Mouse (Mus musculus) CH12.LX (cell line): ENCODE measurements around the gene Pafah1b3. TPM values are rescaled to one million over a fixed set of nuclear protein-coding genes. Genes with fewer than 3 reads are reported as not detected.

Source experiments
- DNase-seq: peaks from one replicate; pipeline ENCODE4 v3.0.0-alpha.2; 2013; ENCODE audit errors: extremely low read depth
- H3K27ac ChIP-seq: 2 replicates; pipeline ENCODE4 v1.5.1; 2012; ENCODE audit warnings: low read depth, mild to moderate bottlenecking, control low read depth, moderate library complexity; ENCODE audit not compliant: insufficient read depth
- H3K27me3 ChIP-seq: replicated peaks from 2 replicates; pipeline ENCODE3; 2012; ENCODE audit warnings: inconsistent platforms
- H3K36me3 ChIP-seq, 2 experiments: replicated peaks in 1 of 2; 2 replicates each; pipeline versions ENCODE3 to v1.6.1; 2012; ENCODE audit warnings: inconsistent platforms in 1 of 2, low read length in 1 of 2, mild to moderate bottlenecking in 1 of 2, mixed read lengths in 1 of 2, moderate library complexity in 1 of 2; ENCODE audit not compliant: control insufficient read depth in 1 of 2, insufficient read depth in 1 of 2
- H3K4me1 ChIP-seq, 2 experiments: 2 replicates each; pipeline ENCODE4 v1.6.1; 2012; ENCODE audit warnings: inconsistent platforms in 1 of 2, moderate library complexity in 1 of 2; ENCODE audit not compliant: insufficient read depth in 2 of 2, control insufficient read depth in 1 of 2
- H3K4me2 ChIP-seq: 2 replicates; pipeline ENCODE4 v1.6.1; 2012; ENCODE audit warnings: low read depth, mild to moderate bottlenecking, control low read depth; ENCODE audit not compliant: poor library complexity, insufficient read depth, severe bottlenecking
- H3K4me3 ChIP-seq, 3 experiments: fragments of 150-350 bp in 1 of 3; sonication (generic) in 1 of 3; replicated peaks in 1 of 3; 2 replicates each; pipeline versions ENCODE3 to v1.5.1; 2011 to 2012; ENCODE audit warnings: low read depth in 2 of 3, low read length in 2 of 3, mild to moderate bottlenecking in 2 of 3, moderate library complexity in 2 of 3, control low read depth in 1 of 3, improper control_type of control experiment in 1 of 3, inconsistent platforms in 1 of 3, mixed read lengths in 1 of 3; ENCODE audit not compliant: poor library complexity in 1 of 3
- H3K79me2 ChIP-seq: replicated peaks from 2 replicates; pipeline ENCODE4 v1.6.1; 2012; ENCODE audit warnings: mild to moderate bottlenecking, moderate library complexity; ENCODE audit not compliant: control insufficient read depth, poor library complexity, insufficient read depth, severe bottlenecking; ENCODE audit errors: extremely low read depth
- H3K9ac ChIP-seq: 2 replicates; pipeline ENCODE4 v1.6.1; 2012; ENCODE audit warnings: low read depth, mild to moderate bottlenecking, control low read depth, moderate library complexity; ENCODE audit not compliant: insufficient read depth
- H3K9me3 ChIP-seq: replicated peaks from 2 replicates; pipeline ENCODE3; 2012; ENCODE audit warnings: low read length, inconsistent platforms, mixed read lengths
- CHD1 ChIP-seq: IDR thresholded peaks from 2 replicates; pipeline ENCODE4 v1.6.1; 2012; ENCODE audit warnings: low read depth, low read length, improper control_type of control experiment, inconsistent platforms
- E2F4 ChIP-seq: IDR thresholded peaks from 2 replicates; pipeline ENCODE4 v1.6.1; 2011; ENCODE audit warnings: low read depth, low read length, improper control_type of control experiment; ENCODE audit not compliant: insufficient replicate concordance
- GABPA ChIP-seq: IDR thresholded peaks from 2 replicates; pipeline ENCODE4 v1.6.1; 2012; ENCODE audit warnings: low read depth, low read length, improper control_type of control experiment, inconsistent platforms; ENCODE audit not compliant: insufficient replicate concordance
- IRF4 ChIP-seq: IDR thresholded peaks from 2 replicates; pipeline ENCODE4 v1.6.1; 2014; ENCODE audit warnings: low read depth, mild to moderate bottlenecking, inconsistent platforms, low read length, improper control_type of control experiment
- KAT2A ChIP-seq: IDR thresholded peaks from 2 replicates; pipeline ENCODE4 v1.6.1; 2012; ENCODE audit warnings: low read length, improper control_type of control experiment, inconsistent platforms; ENCODE audit not compliant: insufficient replicate concordance
- MAFK ChIP-seq: IDR thresholded peaks from 2 replicates; pipeline ENCODE4 v1.6.1; 2011; ENCODE audit warnings: low read length, improper control_type of control experiment; ENCODE audit not compliant: insufficient replicate concordance
- MAZ ChIP-seq: IDR thresholded peaks from 2 replicates; pipeline ENCODE4 v1.6.1; 2012; ENCODE audit warnings: low read depth, mild to moderate bottlenecking, inconsistent platforms, low read length, improper control_type of control experiment, moderate library complexity
- MYC ChIP-seq: IDR thresholded peaks from 2 replicates; pipeline ENCODE4 v1.6.1; 2011; ENCODE audit warnings: low read depth, mild to moderate bottlenecking, improper control_type of control experiment, low read length
- POLR2A ChIP-seq: IDR thresholded peaks from 2 replicates; pipeline ENCODE4 v1.6.1; 2011; ENCODE audit warnings: low read depth, mild to moderate bottlenecking, improper control_type of control experiment, low read length
- RAD21 ChIP-seq: IDR thresholded peaks from 2 replicates; pipeline ENCODE4 v1.6.1; 2011; ENCODE audit warnings: low read depth, mild to moderate bottlenecking, low read length, improper control_type of control experiment, moderate library complexity
- TCF12 ChIP-seq: IDR thresholded peaks from 2 replicates; pipeline ENCODE4 v1.6.1; 2014; ENCODE audit warnings: low read depth, mild to moderate bottlenecking, inconsistent platforms, low read length, improper control_type of control experiment
- USF1 ChIP-seq: IDR thresholded peaks from 2 replicates; pipeline ENCODE4 v1.6.1; 2014; ENCODE audit warnings: low read depth, mild to moderate bottlenecking, inconsistent platforms, low read length, improper control_type of control experiment
- ZMIZ1 ChIP-seq: IDR thresholded peaks from 2 replicates; pipeline ENCODE4 v1.6.1; 2012; ENCODE audit warnings: low read depth, mild to moderate bottlenecking, inconsistent platforms, low read length, improper control_type of control experiment
- dilution Hi-C: fragments of 300-500 bp; cut with MboI; formaldehyde crosslinking; loops from 2 replicates; pipeline ENCODE4 v1.14.3; 2020; ENCODE audit warnings: low sequenced_read_pairs; ENCODE audit not compliant: extremely low pct_unique_long_range_greater_than_20kb, extremely low pct_ligation_motif_present
- in situ Hi-C: fragments of 300-500 bp; cut with MboI; formaldehyde crosslinking; loops from 3 replicates; pipeline ENCODE4 v1.14.3; 2019; ENCODE audit warnings: low sequenced_read_pairs, low pct_ligation_motif_present, low pct_unique_long_range_greater_than_20kb, mixed read lengths
- polyA plus RNA-seq: library from polyadenylated mRNA; unstranded; fragments of >175 nt; gene quantifications from 2 replicates; pipeline ENCODE4 v1.2.1, GENCODE M21; 2012; ENCODE audit warnings: low read depth; ENCODE audit not compliant: insufficient read length
- total RNA-seq, 2 experiments: library from RNA; depleted of rRNA; stranded (reverse); fragments of 300-350 nt in 1 of 2; fragments of >200 nt in 1 of 2; gene quantifications; 2 replicates each; pipeline ENCODE4 v1.2.3; 2012 to 2014

The Pafah1b3 gene
- total and polyA plus RNA-seq, 3 experiments = 5.9 to 50.2 (median 17.6) TPM

GRCm38 (mm10) chr7:25272445-25273258, 25.1 kb downstream of the Pafah1b3 start:
- H3K79me2 ChIP-seq = 0 out of 2 replicates have a peak, but pooled peaks cover 2% of the 10 kb centered on the region
- H3K27ac ChIP-seq = no peak overlapping the region
- dilution Hi-C loops (no loop called here), in situ Hi-C loops (loop anchor here (10.0 kb wide), 1 partner anchor 88 kb away; no protein-coding TSS in a partner anchor)
- no peak for TF ChIP-seq MAFK
- no peak for TF ChIP-seq POLR2A
- TF ChIP-seq MAZ = no peak
- TF ChIP-seq E2F4 = no peak
- no peak for TF ChIP-seq KAT2A
- no peak for TF ChIP-seq TCF12
- no peak for TF ChIP-seq CHD1
- no peak for TF ChIP-seq RAD21
- TF ChIP-seq MYC = no peak
- no peak overlapping the region for H3K9ac ChIP-seq
- H3K4me2 ChIP-seq = no peak overlapping the region
- DNase-seq = no peak
- peaks cover 49 to 69% of the 10 kb centered on the region in 2 experiments for H3K4me1 ChIP-seq
- no peaks in the 10 kb centered on the region for H3K27me3 ChIP-seq
- peaks cover 30 to 59% of the 10 kb centered on the region in 2 experiments for H3K36me3 ChIP-seq
- H3K4me3 ChIP-seq = no peak overlapping the region
- H3K9me3 ChIP-seq = no peaks in the 10 kb centered on the region

- no peaks in the 10 kb centered on the region for H3K9me3 ChIP-seq
- H3K4me2 ChIP-seq = no peak overlapping the region
- H3K27me3 ChIP-seq = no peaks in the 10 kb centered on the region
- no peak overlapping the region for H3K9ac ChIP-seq
- 0 out of 2 replicates have a peak, but pooled peaks cover 2% of the 10 kb centered on the region for H3K79me2 ChIP-seq
- dilution Hi-C loops (no loop called here), in situ Hi-C loops (loop anchor here (10.0 kb wide), 1 partner anchor 87 kb away; no protein-coding TSS in a partner anchor)
- DNase-seq = no peak
- no peak for TF ChIP-seq USF1
- TF ChIP-seq ZMIZ1 = no peak
- TF ChIP-seq TCF12 = no peak
- TF ChIP-seq GABPA = no peak
- TF ChIP-seq POLR2A = no peak
- no peak for TF ChIP-seq IRF4
- no peak for TF ChIP-seq MAZ
- peaks cover 45 to 65% of the 10 kb centered on the region in 2 experiments for H3K4me1 ChIP-seq
- H3K4me3 ChIP-seq = no peak overlapping the region
- H3K36me3 ChIP-seq = peaks cover 30 to 59% of the 10 kb centered on the region in 2 experiments
- no peak overlapping the region for H3K27ac ChIP-seq
These were observed 25.9 kb downstream of the Pafah1b3 start for GRCm38 (mm10) chr7:25271651-25272444.
